Comparison of ENCODE assay signal across 25 mouse cellular contexts in the genomic region with DNA sequence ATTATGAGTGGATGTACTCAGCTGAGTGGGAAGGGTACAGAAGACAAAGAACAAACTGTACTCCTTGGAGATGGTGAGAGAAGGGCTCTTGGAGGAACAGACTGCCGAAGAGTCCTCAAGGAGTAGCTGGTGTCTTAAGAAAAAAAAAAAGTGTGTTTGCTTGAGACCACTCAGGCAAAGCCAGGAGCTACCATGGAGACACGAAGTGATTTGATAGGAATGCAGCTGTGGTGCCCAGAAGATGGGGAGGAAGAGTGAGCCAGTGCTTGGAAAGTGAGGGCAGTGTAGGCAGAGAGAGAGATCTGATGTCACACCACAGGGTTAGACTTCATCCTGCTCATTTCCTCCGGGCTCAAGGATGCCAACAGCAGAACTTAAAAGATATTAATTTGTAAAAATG.
DNase-seq lines count a peak whose midpoint lies in the region; ATAC-seq and TF ChIP-seq lines count a peak whose summit lies in the region.
"Had no signal": no experiment of that assay in that cellular context is flagged by ENCODE, and none has a peak within 500 bp of the region (broad histone marks: within the 10 kb centered on the region; RNA-seq: fewer than 3 reads in every experiment).

No protein-coding gene starts in this region.

- ATAC-seq in kidney, embryonic 16.5 days (ENCODE audit: low FRiP score, low TSS enrichment) = peak; percentile 56; the same call in 1 of the 2 replicates
- ATAC-seq in midbrain, postnatal 0 days (ENCODE audit: low FRiP score) = no peak
- ATAC-seq in midbrain, embryonic 15.5 days (replicated peaks) = no peak
- ATAC-seq: forebrain, embryonic 14.5 days; forebrain, embryonic 16.5 days had no signal

- no peak overlapping the region for H3K9ac ChIP-seq in kidney, embryonic 16.5 days (replicated peaks; ENCODE audit: low read length)
- no peak overlapping the region for H3K9ac ChIP-seq in midbrain, postnatal 0 days (replicated peaks; ENCODE audit: low read length, poor library complexity, severe bottlenecking)
- no peak overlapping the region for H3K9ac ChIP-seq in midbrain, embryonic 15.5 days
- H3K9ac ChIP-seq: embryonic facial prominence, embryonic 13.5 days; embryonic facial prominence, embryonic 15.5 days; forebrain, embryonic 12.5 days had no signal

- no peak overlapping the region for H3K4me3 ChIP-seq in kidney, embryonic 16.5 days (ENCODE audit: low read length)
- H3K4me3 ChIP-seq in midbrain, postnatal 0 days (ENCODE audit: low read depth, low read length) = no peak overlapping the region
- H3K4me3 ChIP-seq in midbrain, embryonic 15.5 days = no peak overlapping the region
- H3K4me3 ChIP-seq: embryonic facial prominence, embryonic 13.5 days; embryonic facial prominence, embryonic 15.5 days; erythroblast, embryonic 14.5 days; forebrain, embryonic 10.5 days; forebrain, embryonic 12.5 days had no signal

- H3K36me3 ChIP-seq in kidney, embryonic 16.5 days (ENCODE audit: insufficient read depth, low read length) = no peaks in the 10 kb centered on the region
- H3K36me3 ChIP-seq in midbrain, postnatal 0 days (ENCODE audit: insufficient read depth, low read length) = no peaks in the 10 kb centered on the region
- no peaks in the 10 kb centered on the region for H3K36me3 ChIP-seq in midbrain, embryonic 15.5 days (replicated peaks)
- H3K36me3 ChIP-seq: embryonic facial prominence, embryonic 13.5 days; embryonic facial prominence, embryonic 15.5 days; forebrain, embryonic 10.5 days; forebrain, embryonic 12.5 days had no signal

- H3K27me3 ChIP-seq in kidney, embryonic 16.5 days (ENCODE audit: insufficient read depth, low read length) = no peaks in the 10 kb centered on the region
- H3K27me3 ChIP-seq in midbrain, postnatal 0 days (ENCODE audit: insufficient read depth, low read length) = no peaks in the 10 kb centered on the region
- no peaks in the 10 kb centered on the region for H3K27me3 ChIP-seq in midbrain, embryonic 15.5 days (replicated peaks)
- H3K27me3 ChIP-seq: embryonic facial prominence, embryonic 13.5 days; embryonic facial prominence, embryonic 15.5 days; forebrain, embryonic 12.5 days had no signal

- H3K27ac ChIP-seq in kidney, embryonic 16.5 days (ENCODE audit: low read length) = no peak overlapping the region
- H3K27ac ChIP-seq in midbrain, postnatal 0 days (ENCODE audit: low read depth, low read length) = no peak overlapping the region
- no peak overlapping the region for H3K27ac ChIP-seq in midbrain, embryonic 15.5 days
- H3K27ac ChIP-seq: embryonic facial prominence, embryonic 13.5 days; embryonic facial prominence, embryonic 15.5 days; forebrain, embryonic 10.5 days; forebrain, embryonic 12.5 days had no signal

- H3K9me3 ChIP-seq in kidney, embryonic 16.5 days (ENCODE audit: low read length) = no peaks in the 10 kb centered on the region
- no peaks in the 10 kb centered on the region for H3K9me3 ChIP-seq in midbrain, postnatal 0 days (ENCODE audit: low read length)
- no peaks in the 10 kb centered on the region for H3K9me3 ChIP-seq in midbrain, embryonic 15.5 days
- H3K9me3 ChIP-seq: embryonic facial prominence, embryonic 13.5 days; embryonic facial prominence, embryonic 15.5 days; forebrain, embryonic 10.5 days; forebrain, embryonic 12.5 days had no signal

- WGBS in kidney, embryonic 16.5 days = 45% methylated on average over 3 of the region's 3 CpGs
- WGBS in midbrain, postnatal 0 days = 32% methylated on average over 3 of the region's 3 CpGs
- WGBS in midbrain, embryonic 15.5 days = 31% methylated on average over 3 of the region's 3 CpGs

- H3K4me2 ChIP-seq in kidney, embryonic 16.5 days (replicated peaks; ENCODE audit: low read depth, low read length) = no peak overlapping the region
- no peak overlapping the region for H3K4me2 ChIP-seq in midbrain, postnatal 0 days (ENCODE audit: low read depth, low read length, poor library complexity, severe bottlenecking)
- no peak overlapping the region for H3K4me2 ChIP-seq in midbrain, embryonic 15.5 days
- H3K4me2 ChIP-seq: embryonic facial prominence, embryonic 13.5 days; embryonic facial prominence, embryonic 15.5 days; forebrain, embryonic 12.5 days had no signal

- peaks cover 21% of the 10 kb centered on the region for H3K4me1 ChIP-seq in kidney, embryonic 16.5 days (ENCODE audit: insufficient read depth, low read length)
- peaks cover 3% of the 10 kb centered on the region; the same call in 1 of the 2 replicates for H3K4me1 ChIP-seq in midbrain, postnatal 0 days (ENCODE audit: insufficient read depth, low read length)
- 0 out of 2 replicates have a peak, but pooled peaks cover 4% of the 10 kb centered on the region for H3K4me1 ChIP-seq in midbrain, embryonic 15.5 days

- peak; percentile 75 for DNase-seq in heart, adult 11 months
- no peak for DNase-seq in heart, adult 18-20 months
- no peak for DNase-seq in kidney, postnatal 14 days
- DNase-seq in midbrain, postnatal 0 days (ENCODE audit: low spot score) = peak; percentile 57
- peak; percentile 17 for DNase-seq in skeletal muscle tissue, adult 2 months (ENCODE audit: low read depth, low spot score)
- no peak for DNase-seq in left cerebral cortex, adult 8-10 months (ENCODE audit: low spot score in 2 of 2)
- DNase-seq: adrenal gland, adult 2 months; adrenal gland, postnatal 10 days; adrenal gland, postnatal 25 days; cerebellum, adult 11 months; cerebellum, adult 18-20 months; cerebellum, adult 8-10 months; cerebellum, adult 9-11 months; cerebellum, postnatal 14 days; cerebellum, postnatal 36 days; embryo, embryonic 11 days had no signal

- no peak for TF ChIP-seq CTCF in midbrain, postnatal 0 days (IDR thresholded peaks at IDR 0.05)

Comparison
In these comparisons a context has a peak if more than half of its experiments do, and no peak if none do; other contexts are left out.
1. DNase-seq: peak in heart, adult 11 months (single experiment), midbrain, postnatal 0 days (single experiment) and skeletal muscle tissue, adult 2 months (single experiment); none in heart, adult 18-20 months (0 of 2), kidney, postnatal 14 days (single experiment) and left cerebral cortex, adult 8-10 months (0 of 2).